Mouse (Mus musculus) cortical plate, adult 2 months (tissue): Measurements from ENCODE around the gene Olfr74.

ENCODE experiments used
- CTCF ChIP-seq: fragments of 200-500 bp; IDR thresholded peaks from 2 replicates; pipeline ENCODE4 v1.5.1; 2011; ENCODE audit warnings: mild to moderate bottlenecking, control low read depth, low read length; ENCODE audit not compliant: insufficient read depth; ENCODE audit errors: extremely low read depth
- POLR2A ChIP-seq: fragments of 200-500 bp; IDR thresholded peaks from 2 replicates; pipeline ENCODE4 v1.6.1; 2011; ENCODE audit warnings: mild to moderate bottlenecking, low read length, control low read depth; ENCODE audit not compliant: insufficient read depth; ENCODE audit errors: extremely low read depth

DNA sequence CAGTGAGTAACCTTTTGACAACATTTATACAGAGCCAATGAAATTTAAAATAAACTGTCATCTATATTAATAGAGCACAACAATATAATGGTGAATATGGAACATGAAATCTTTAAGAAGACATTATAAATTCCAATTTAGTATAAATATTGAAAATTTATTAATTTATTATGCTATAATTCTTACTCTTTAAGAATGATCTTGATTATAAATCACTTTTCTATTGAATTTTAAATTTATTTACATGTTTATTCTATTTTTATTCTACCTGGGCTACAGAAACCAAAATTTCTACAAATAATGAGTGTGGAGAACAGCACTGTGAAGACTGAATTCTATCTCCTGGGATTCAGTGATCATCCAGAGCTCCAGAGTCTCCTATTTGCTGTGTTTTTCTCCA lies 15.3 kb upstream of the Olfr74 start, which contains the start of gene Olfr1158:
- TF ChIP-seq POLR2A (no peak), CTCF (no peak)
